Mouse (Mus musculus) midbrain, embryonic 16.5 days (tissue): ENCODE measurements around the gene Med24. TPM values are rescaled to one million over a fixed set of nuclear protein-coding genes. Genes with fewer than 3 reads are reported as not detected.
"Not testable (repeated sequence)": the region's sequence is repeated elsewhere in the genome, so short reads cannot be mapped to it uniquely, and the experiment has no call there.

ENCODE experiments used
- ATAC-seq: fragments of 200-750 bp; cut with Nextera tagmentation; 2 replicates; pipeline ENCODE4 v1.8.0; 2017; ENCODE audit warnings: moderate TSS enrichment
- H3K27ac ChIP-seq: fragments of 300-500 bp; sonication (generic); 2 replicates; pipeline ENCODE4 v1.5.1; 2014; ENCODE audit warnings: mild to moderate bottlenecking, low read length, mixed read lengths
- H3K27me3 ChIP-seq: fragments of 300-500 bp; sonication (generic); 2 replicates; pipeline ENCODE4 v1.6.1; 2014; ENCODE audit warnings: low read depth, low read length, mixed read lengths; ENCODE audit not compliant: control insufficient read depth, insufficient read depth
- H3K36me3 ChIP-seq: fragments of 300-500 bp; sonication (generic); 2 replicates; pipeline ENCODE4 v1.6.1; 2014; ENCODE audit warnings: mild to moderate bottlenecking, low read length, moderate library complexity, mixed read lengths; ENCODE audit not compliant: control insufficient read depth, insufficient read depth
- H3K4me1 ChIP-seq: fragments of 300-500 bp; sonication (generic); 2 replicates; pipeline ENCODE4 v1.6.1; 2014; ENCODE audit warnings: mild to moderate bottlenecking, low read length, mixed read lengths; ENCODE audit not compliant: control insufficient read depth, insufficient read depth
- H3K4me2 ChIP-seq: fragments of 300-500 bp; sonication (generic); 2 replicates; pipeline ENCODE4 v1.6.1; 2014; ENCODE audit warnings: mild to moderate bottlenecking, low read length, mixed read lengths
- H3K4me3 ChIP-seq: fragments of 300-500 bp; sonication (generic); 2 replicates; pipeline ENCODE4 v1.5.1; 2014; ENCODE audit warnings: low read depth, mild to moderate bottlenecking, low read length, moderate library complexity, mixed read lengths
- H3K9ac ChIP-seq: fragments of 300-500 bp; sonication (generic); 2 replicates; pipeline ENCODE4 v1.6.1; 2014; ENCODE audit warnings: low read depth, low read length, mixed read lengths
- H3K9me3 ChIP-seq: fragments of 300-500 bp; sonication (generic); replicated peaks from 2 replicates; pipeline ENCODE4 v1.6.1; 2014; ENCODE audit warnings: mild to moderate bottlenecking, low read length, mixed read lengths; ENCODE audit not compliant: control insufficient read depth, poor library complexity, severe bottlenecking
- WGBS: fragments of 180-500 bp; shearing (Covaris S2); extraction: QIAGEN DNeasy Blood & Tissue Kit; methylation state at CpG from one replicate; pipeline ENCODE4 v1.1.7; 2014; 5-methylcytosine and 5-hydroxymethylcytosine counted together
- polyA plus RNA-seq: library from polyadenylated mRNA; unstranded; fragments of >200 nt; fragmentation: Nextera tagmentation; extraction: Ambion mirVana; gene quantifications from 2 replicates; pipeline ENCODE4 v1.2.1, GENCODE M21; 2015

Med24 gene
- polyA plus RNA-seq, 1 experiment from 2014 or later, result 75.1 TPM

- Histone ChIP-seq H3K27ac (no peak overlapping the region), H3K27me3 (no peaks in the 10 kb centered on the region), H3K9me3 (no peaks in the 10 kb centered on the region), H3K4me3 (no peak overlapping the region), H3K4me2 (no peak overlapping the region), H3K4me1 (no peaks in the 10 kb centered on the region), H3K9ac (no peak overlapping the region), H3K36me3 (peaks cover 55% of the 10 kb centered on the region)
- no peak for ATAC-seq
- 90% methylated on average over 8 of the region's 9 CpGs for WGBS
Observed at GRCm38 (mm10) chr11:98693746-98694145, 35.5 kb downstream of the Med24 start.

GRCm38 (mm10) chr11:98693201-98693600 lies 36.0 kb downstream of the Med24 start:
- no peak for ATAC-seq
- Histone ChIP-seq H3K9me3 (no peaks in the 10 kb centered on the region), H3K4me1 (no peaks in the 10 kb centered on the region), H3K4me3 (no peak overlapping the region), H3K27me3 (no peaks in the 10 kb centered on the region), H3K4me2 (no peak overlapping the region), H3K9ac (no peak overlapping the region), H3K27ac (no peak overlapping the region), H3K36me3 (peaks cover 56% of the 10 kb centered on the region)
- 78% methylated on average over 13 of the region's 13 CpGs for WGBS

DNA sequence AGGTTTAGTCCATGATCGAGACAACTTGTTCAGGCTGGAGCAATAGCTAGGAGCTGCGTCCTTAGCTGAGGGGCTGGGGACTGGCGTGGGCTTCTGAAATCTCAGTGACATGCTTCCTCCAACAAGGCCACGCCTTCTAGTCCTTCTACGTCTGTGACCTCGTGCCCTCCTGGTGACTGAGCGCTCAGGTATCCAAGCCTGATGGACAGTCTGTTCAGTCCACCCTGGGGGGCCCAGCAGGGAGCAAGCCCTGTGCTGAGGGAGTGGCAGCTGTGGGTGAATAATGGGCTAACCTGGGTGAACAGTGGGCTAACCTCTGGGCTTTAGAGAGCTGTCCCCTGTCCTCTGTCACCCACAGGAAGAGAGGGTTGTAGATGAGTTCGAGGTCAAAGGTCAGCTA lies 41.2 kb downstream of the Med24 start:
- H3K4me2 ChIP-seq, result no peak overlapping the region
- no peak overlapping the region for H3K27ac ChIP-seq
- H3K27me3 ChIP-seq, result no peaks in the 10 kb centered on the region
- no peaks in the 10 kb centered on the region for H3K9me3 ChIP-seq
- ATAC-seq, result no peak
- WGBS, result 89% methylated on average over 8 of the region's 8 CpGs
- H3K4me3 ChIP-seq, result no peak overlapping the region
- no peak overlapping the region for H3K9ac ChIP-seq
- H3K36me3 ChIP-seq, result peaks cover 44% of the 10 kb centered on the region
- H3K4me1 ChIP-seq, result peaks cover 9% of the 10 kb centered on the region

DNA sequence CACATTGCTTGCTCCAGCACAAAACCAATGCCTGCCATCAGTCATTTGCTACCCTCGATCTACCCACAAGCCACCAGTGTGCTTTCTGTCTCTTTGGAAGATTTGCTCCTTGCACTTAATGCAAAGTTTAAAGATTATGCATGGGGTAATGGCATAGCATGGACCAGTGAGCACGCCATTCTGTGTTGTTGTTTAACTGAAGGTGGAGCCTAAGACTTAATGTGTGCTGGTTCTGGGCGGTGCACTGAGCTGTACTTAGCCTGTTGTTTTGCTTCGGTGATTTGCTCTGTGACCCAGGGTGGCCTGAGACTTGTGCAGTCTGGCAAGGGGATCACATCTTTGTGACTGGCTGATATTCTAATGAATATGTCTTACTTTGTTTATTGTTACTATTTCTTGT lies 42.3 kb downstream of the Med24 start:
- Histone ChIP-seq H3K27me3 (no peaks in the 10 kb centered on the region), H3K9ac (no peak overlapping the region), H3K4me2 (no peak overlapping the region), H3K4me1 (peaks cover 9% of the 10 kb centered on the region), H3K36me3 (peaks cover 34% of the 10 kb centered on the region), H3K4me3 (no peak overlapping the region), H3K27ac (no peak overlapping the region), H3K9me3 (no peaks in the 10 kb centered on the region)
- no peak for ATAC-seq
- WGBS, result 90% methylated on average over 4 of the region's 4 CpGs

GRCm38 (mm10) chr11:98685642-98686041 lies 43.6 kb downstream of the Med24 start:
- H3K9ac ChIP-seq, result no peak overlapping the region
- 92% methylated on average over 9 of the region's 9 CpGs for WGBS
- H3K9me3 ChIP-seq, result no peaks in the 10 kb centered on the region
- no peak overlapping the region for H3K4me3 ChIP-seq
- H3K36me3 ChIP-seq, result peaks cover 30% of the 10 kb centered on the region
- peaks cover 13% of the 10 kb centered on the region for H3K4me1 ChIP-seq
- ATAC-seq, result no peak
- no peak overlapping the region for H3K27ac ChIP-seq
- no peaks in the 10 kb centered on the region for H3K27me3 ChIP-seq
- no peak overlapping the region for H3K4me2 ChIP-seq

- H3K4me2 ChIP-seq, result peak overlapping the region; percentile 93
- no peaks in the 10 kb centered on the region for H3K27me3 ChIP-seq
- no peaks in the 10 kb centered on the region for H3K9me3 ChIP-seq
- peak; percentile 22 for ATAC-seq
- peak overlapping the region; percentile 100 for H3K9ac ChIP-seq
- peak overlapping the region; percentile 81 for H3K27ac ChIP-seq
- H3K4me1 ChIP-seq, result peaks cover 13% of the 10 kb centered on the region
- peak overlapping the region; percentile 99 for H3K4me3 ChIP-seq
- WGBS, result under 1% methylated on average over 23 of the region's 23 CpGs
- H3K36me3 ChIP-seq, result peaks cover 13% of the 10 kb centered on the region
Observed at GRCm38 (mm10) chr11:98682811-98683210, 46.4 kb downstream of the Med24 start.

DNA sequence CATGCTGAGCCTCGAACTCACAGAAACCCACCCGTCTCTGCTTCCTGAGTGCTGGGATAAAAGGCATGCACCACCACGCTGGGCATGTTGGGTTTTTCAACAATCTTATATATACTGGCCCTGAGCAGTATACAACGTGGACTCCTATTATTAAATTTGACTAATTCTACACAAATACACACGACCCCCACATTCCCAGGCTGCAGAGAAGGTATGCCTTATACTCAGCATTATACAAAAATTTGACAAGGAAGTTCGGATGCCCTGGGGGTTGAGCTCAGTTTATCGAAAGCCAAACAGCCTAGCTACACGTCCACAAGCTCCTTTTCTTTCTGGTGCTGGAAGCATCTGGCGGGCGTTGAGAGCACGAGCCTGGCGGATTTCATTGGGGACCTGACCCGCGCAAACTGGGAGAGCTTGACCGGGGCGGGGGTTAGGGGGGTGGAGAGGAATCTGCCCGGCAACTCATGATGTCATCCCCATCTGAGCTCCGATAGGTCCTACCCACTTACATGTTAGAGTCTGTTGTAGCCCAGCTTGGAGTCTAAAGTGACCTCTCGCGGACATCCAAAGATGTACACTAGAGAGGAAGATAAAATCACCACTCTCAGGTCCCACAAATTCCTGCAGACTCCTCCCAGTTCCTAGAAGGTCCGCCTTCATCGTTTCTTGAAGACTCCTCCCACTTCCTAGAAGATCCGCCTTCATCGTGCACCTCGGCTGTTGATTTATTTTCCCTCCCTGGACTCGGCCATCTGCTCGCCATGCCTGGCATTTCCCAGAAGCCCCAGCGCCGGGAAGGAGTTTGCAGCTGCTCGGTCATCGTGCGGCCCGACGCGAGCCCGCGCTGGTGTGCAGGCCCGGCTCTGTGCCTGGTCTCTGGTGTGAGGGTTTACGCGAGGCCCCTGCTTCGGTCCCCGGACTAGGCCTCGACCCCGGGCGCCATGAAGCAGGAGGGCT lies 47.2 kb downstream of the Med24 start, which contains the start of gene Psmd3:
Gene Psmd3, plus strand, starts transcription at position 769 of the 960 bp plus-strand sequence.
- H3K4me3 ChIP-seq, result peak within 1 kb of the TSS; percentile 99
- H3K9ac ChIP-seq, result peak within 1 kb of the TSS; percentile 100
- peak within 1 kb of the TSS; percentile 83 for H3K27ac ChIP-seq
- H3K4me1 ChIP-seq, result peaks cover 13% of the 10 kb centered on the region
- no peaks in the 10 kb centered on the region for H3K27me3 ChIP-seq
- peaks cover 9% of the 10 kb centered on the region for H3K36me3 ChIP-seq
- H3K4me2 ChIP-seq, result peak within 1 kb of the TSS; percentile 93
- no peaks in the 10 kb centered on the region for H3K9me3 ChIP-seq
- WGBS, result 5% methylated on average over 45 of the region's 45 CpGs
- peak; percentile 96 for ATAC-seq

- no peak overlapping the region for H3K9ac ChIP-seq
- H3K27ac ChIP-seq, result no peak overlapping the region
- ATAC-seq, result no peak
- H3K36me3 ChIP-seq, result peaks cover 7% of the 10 kb centered on the region
- no peaks in the 10 kb centered on the region for H3K9me3 ChIP-seq
- H3K4me1 ChIP-seq, result peaks cover 13% of the 10 kb centered on the region
- H3K4me3 ChIP-seq, result no peak overlapping the region
- 77% methylated on average over 4 of the region's 4 CpGs for WGBS
- no peak overlapping the region; the same call in 1 of the 2 replicates for H3K4me2 ChIP-seq
- H3K27me3 ChIP-seq, result no peaks in the 10 kb centered on the region
Observed at GRCm38 (mm10) chr11:98681186-98681585, 48.0 kb downstream of the Med24 start.

GRCm38 (mm10) chr11:98680595-98680994 lies 48.6 kb downstream of the Med24 start:
- H3K4me2 ChIP-seq, H3K36me3 ChIP-seq, H3K9ac ChIP-seq, H3K9me3 ChIP-seq, H3K4me3 ChIP-seq, H3K27me3 ChIP-seq, ATAC-seq, H3K27ac ChIP-seq: not testable (repeated sequence)
- 97% methylated on average over 3 of the region's 4 CpGs for WGBS
- peaks cover 13% of the 10 kb centered on the region for H3K4me1 ChIP-seq
